Mouse (Mus musculus) forebrain, embryonic 10.5 days (tissue): ENCODE results near the gene Ovol1. TPM values are rescaled to one million over a fixed set of nuclear protein-coding genes. Genes with fewer than 3 reads are reported as not detected.
A peak's percentile ranks its signal among the peaks of the same experiment; 100 is the strongest.

Experiments
- DNase-seq: peaks from one replicate; pipeline ENCODE4 v3.0.0-alpha.2; 2017; ENCODE audit warnings: low spot score; ENCODE audit errors: extremely low spot score
- H3K27ac ChIP-seq: fragments of 300-500 bp; sonication (generic); 2 replicates; pipeline ENCODE4 v1.5.1; 2016; ENCODE audit warnings: mild to moderate bottlenecking
- H3K27me3 ChIP-seq: fragments of 300-500 bp; sonication (generic); 2 replicates; pipeline ENCODE4 v1.6.1; 2016; ENCODE audit warnings: mild to moderate bottlenecking; ENCODE audit not compliant: poor library complexity, severe bottlenecking
- H3K36me3 ChIP-seq: fragments of 300-500 bp; sonication (generic); replicated peaks from 2 replicates; pipeline ENCODE4 v1.6.1; 2016; ENCODE audit warnings: mild to moderate bottlenecking, moderate library complexity
- H3K4me1 ChIP-seq: fragments of 300-500 bp; sonication (generic); 2 replicates; pipeline ENCODE4 v1.6.1; 2016
- H3K4me3 ChIP-seq: fragments of 300-500 bp; sonication (generic); 2 replicates; pipeline ENCODE4 v1.5.1; 2016; ENCODE audit warnings: mild to moderate bottlenecking, moderate library complexity
- H3K9me3 ChIP-seq: fragments of 300-500 bp; sonication (generic); 2 replicates; pipeline ENCODE4 v1.6.1; 2016; ENCODE audit warnings: mild to moderate bottlenecking, moderate library complexity
- WGBS: fragments of 180-500 bp; shearing (Covaris S2); methylation state at CpG from one replicate; pipeline ENCODE4 v1.1.7; 2016; 5-methylcytosine and 5-hydroxymethylcytosine counted together
- polyA plus RNA-seq: library from polyadenylated mRNA; unstranded; fragments of >200 nt; fragmentation: Nextera tagmentation; extraction: Ambion mirVana; gene quantifications from 2 replicates; pipeline ENCODE4 v1.2.1, GENCODE M21; 2016

Gene Ovol1
- polyA plus RNA-seq, 1 experiment from 2014 or later: 0.37 TPM

DNA sequence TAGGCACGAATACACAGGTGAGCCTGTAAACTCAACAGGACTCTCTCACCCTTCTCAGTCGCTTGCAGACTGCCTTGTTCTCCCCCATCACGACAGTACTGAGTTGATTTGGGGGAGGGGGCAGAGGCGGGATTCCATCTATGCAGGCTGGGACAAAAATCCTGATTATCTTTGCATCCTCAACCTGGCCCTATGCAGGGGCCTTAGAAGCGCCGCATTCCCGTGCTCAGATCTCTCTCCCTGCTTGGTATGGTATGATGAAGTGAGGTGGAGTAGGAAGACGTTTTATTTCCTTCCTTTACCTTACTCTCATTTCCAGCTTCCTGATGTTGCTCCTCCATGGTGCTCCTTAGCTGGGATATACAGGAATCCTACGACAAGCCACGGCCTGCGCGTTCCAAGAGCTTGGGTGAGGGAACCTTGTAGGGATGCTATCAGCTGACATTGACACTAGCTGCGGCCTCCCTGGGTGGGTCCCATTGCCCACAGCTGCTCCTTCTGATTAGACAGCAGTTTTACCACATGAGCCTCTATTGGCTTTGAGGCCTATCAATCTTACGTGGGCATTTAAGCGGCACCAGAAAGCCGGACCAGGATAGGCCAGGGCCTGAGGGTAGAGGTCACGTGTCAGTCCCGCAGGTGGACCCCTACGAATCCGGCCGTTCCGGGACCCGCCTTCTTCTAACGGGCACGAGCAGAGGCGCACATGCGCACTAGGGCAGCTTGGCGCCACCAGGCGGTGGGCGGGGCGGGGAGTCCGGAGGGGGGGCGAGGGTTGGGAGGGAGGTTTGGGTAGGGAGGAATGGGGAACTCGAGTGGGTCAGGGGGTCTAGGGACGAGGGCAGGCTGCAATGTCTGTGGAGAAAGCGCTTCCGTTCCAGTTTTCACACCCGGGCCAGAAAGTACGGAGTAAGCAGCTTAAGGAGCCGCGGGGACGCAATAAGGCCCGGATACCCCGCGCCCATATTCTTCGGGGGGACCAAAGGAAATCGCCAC lies 50.1 kb downstream of the Ovol1 start, which contains the start of gene Snx32:
Snx32 (minus strand) TSS at position 508 of the 996 bp plus-strand sequence.
- WGBS: 2% methylated on average over 47 of the region's 47 CpGs
- H3K4me1 ChIP-seq: peaks cover 21% of the 10 kb centered on the region
- peak; percentile 93 for DNase-seq
- peak within 1 kb of the TSS; percentile 84 for H3K27ac ChIP-seq
- peak within 1 kb of the TSS; percentile 57 for H3K4me3 ChIP-seq
- peaks cover 8% of the 10 kb centered on the region; the same call in 1 of the 2 replicates for H3K27me3 ChIP-seq
- H3K9me3 ChIP-seq: peaks cover 14% of the 10 kb centered on the region
- H3K36me3 ChIP-seq: no peaks in the 10 kb centered on the region

DNA sequence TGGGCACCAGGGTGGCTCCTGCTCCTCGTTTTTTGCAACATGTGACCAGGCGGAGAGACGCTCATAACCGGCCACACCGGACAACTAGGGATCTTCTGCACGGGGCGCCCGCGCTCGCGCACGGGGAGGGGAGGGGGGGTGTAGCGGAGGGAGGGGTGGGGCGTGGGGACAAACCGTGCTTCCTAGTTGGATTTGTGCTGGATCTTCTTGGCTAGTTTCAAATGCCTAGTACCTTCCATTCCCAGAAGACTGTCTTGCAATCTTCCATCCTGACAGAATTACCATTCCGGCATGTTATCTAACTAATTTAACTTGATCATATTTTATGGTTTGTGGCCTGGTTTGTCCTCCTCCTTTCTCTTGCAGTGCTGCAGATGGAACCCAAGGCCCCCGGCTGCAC lies 56.8 kb downstream of the Ovol1 start, which contains the start of gene 1700020D05Rik:
1700020D05Rik (minus strand) TSS at position 101 of the 400 bp plus-strand sequence.
- H3K9me3 ChIP-seq: peaks cover 8% of the 10 kb centered on the region; the same call in 1 of the 2 replicates
- H3K36me3 ChIP-seq: peaks cover 4% of the 10 kb centered on the region; the same call in 1 of the 2 replicates
- H3K4me3 ChIP-seq: no peak within 1 kb of the TSS
- H3K27ac ChIP-seq: no peak within 1 kb of the TSS
- WGBS: 58% methylated on average over 17 of the region's 17 CpGs
- no peak for DNase-seq
- no peaks in the 10 kb centered on the region for H3K4me1 ChIP-seq
- no peaks in the 10 kb centered on the region for H3K27me3 ChIP-seq

DNA sequence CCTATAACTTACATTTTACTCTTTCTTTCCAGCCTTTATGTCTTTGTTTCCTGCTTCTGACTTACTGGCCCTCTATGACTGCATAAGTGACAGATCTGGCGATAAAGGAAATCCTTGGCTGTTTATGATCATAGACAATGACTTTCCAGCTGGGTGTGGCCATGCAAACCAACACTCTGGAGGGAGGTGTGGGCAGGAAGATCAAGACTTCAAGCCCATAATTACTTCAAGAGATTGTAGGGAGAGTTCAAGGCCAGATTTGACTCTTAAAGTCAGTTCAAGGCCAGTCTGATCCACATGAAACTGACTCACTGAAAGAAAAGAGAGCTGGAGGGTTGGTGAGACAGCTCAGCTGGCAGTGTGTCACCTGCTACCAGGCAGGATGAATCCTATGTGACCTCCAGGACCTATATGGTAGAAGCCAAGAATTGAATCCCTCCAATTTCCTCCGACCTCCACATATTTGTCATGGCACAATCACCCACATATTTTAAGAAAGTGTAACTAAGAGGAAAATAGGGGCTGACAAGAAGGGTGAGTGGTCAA lies 60.0 kb downstream of the Ovol1 start:
- Histone ChIP-seq H3K4me3 (no peak overlapping the region), H3K27me3 (no peaks in the 10 kb centered on the region), H3K4me1 (0 out of 2 replicates have a peak, but pooled peaks cover 3% of the 10 kb centered on the region), H3K9me3 (no peaks in the 10 kb centered on the region), H3K36me3 (peaks cover 36% of the 10 kb centered on the region), H3K27ac (no peak overlapping the region)
- DNase-seq: no peak
- 84% methylated on average over 2 of the region's 2 CpGs for WGBS

Other genes starting within 250 kb of the Ovol1 start
- not detected in 2 replicates for gene Catsper1, start 224.9 kb downstream of the Ovol1 start, polyA plus RNA-seq
- 0.56 TPM in 1 of 2 replicates, not detected in the other for gene Cst6, start 211.1 kb downstream of the Ovol1 start, polyA plus RNA-seq
- gene Eif1ad, start 193.9 kb downstream of the Ovol1 start, polyA plus RNA-seq: 90.6 and 95.3 TPM in 2 replicates
- 614 and 621 TPM in 2 replicates for gene Banf1, start 193.5 kb downstream of the Ovol1 start, polyA plus RNA-seq
- 96.6 and 97.6 TPM in 2 replicates for gene Sart1, start 171.9 kb downstream of the Ovol1 start, polyA plus RNA-seq
- not detected in 2 replicates for gene Tsga10ip, start 158.1 kb downstream of the Ovol1 start, polyA plus RNA-seq
- 198 and 208 TPM in 2 replicates for gene Drap1, start 135.7 kb downstream of the Ovol1 start, polyA plus RNA-seq
- gene AI837181, start 135.5 kb downstream of the Ovol1 start, polyA plus RNA-seq: 42.2 and 42.3 TPM in 2 replicates
- not detected in 2 replicates for gene Fosl1, start 113.1 kb downstream of the Ovol1 start, polyA plus RNA-seq
- 5.5 and 6.7 TPM in 2 replicates for gene Ccdc85b, start 102.8 kb downstream of the Ovol1 start, polyA plus RNA-seq
- 93.1 TPM in 2 replicates for gene Fibp, start 100.0 kb downstream of the Ovol1 start, polyA plus RNA-seq
- 1.1 and 1.4 TPM in 2 replicates for gene Ctsw, start 92.1 kb downstream of the Ovol1 start, polyA plus RNA-seq
- gene Efemp2, start 86.7 kb downstream of the Ovol1 start, polyA plus RNA-seq: 46.9 and 50.9 TPM in 2 replicates
- 40.9 and 42.9 TPM in 2 replicates for gene Mus81, start 72.2 kb downstream of the Ovol1 start, polyA plus RNA-seq
- 2,991 and 3,010 TPM in 2 replicates for gene Cfl1, start 70.2 kb downstream of the Ovol1 start, polyA plus RNA-seq
- gene 1700020D05Rik, start 56.9 kb downstream of the Ovol1 start, polyA plus RNA-seq: not detected in 2 replicates
- 7.0 and 7.9 TPM in 2 replicates for gene Snx32, start 50.1 kb downstream of the Ovol1 start, polyA plus RNA-seq
- 2.0 TPM in 2 replicates for gene Ap5b1, start 7.4 kb upstream of the Ovol1 start, polyA plus RNA-seq
- 187 and 200 TPM in 2 replicates for gene Rnaseh2c, start 41.2 kb upstream of the Ovol1 start, polyA plus RNA-seq
- 64.9 and 67.9 TPM in 2 replicates for gene Kat5, start 49.6 kb upstream of the Ovol1 start, polyA plus RNA-seq
- gene Rela, start 76.8 kb upstream of the Ovol1 start, polyA plus RNA-seq: 30.3 and 31.2 TPM in 2 replicates
- 20.9 and 21.1 TPM in 2 replicates for gene Sipa1, start 103.1 kb upstream of the Ovol1 start, polyA plus RNA-seq
- gene Map3k11, start 128.1 kb upstream of the Ovol1 start, polyA plus RNA-seq: 26.3 and 30.1 TPM in 2 replicates
- 26.8 and 27.1 TPM in 2 replicates for gene Pcnx3, start 128.3 kb upstream of the Ovol1 start, polyA plus RNA-seq
- gene Kcnk7, start 143.7 kb upstream of the Ovol1 start, polyA plus RNA-seq: 0.19 TPM in 1 of 2 replicates, not detected in the other
- gene Ehbp1l1, start 165.7 kb upstream of the Ovol1 start, polyA plus RNA-seq: 6.6 and 8.4 TPM in 2 replicates
- 120 and 127 TPM in 2 replicates for gene Fam89b, start 169.0 kb upstream of the Ovol1 start, polyA plus RNA-seq
- 2.6 and 4.9 TPM in 2 replicates for gene Ltbp3, start 180.3 kb upstream of the Ovol1 start, polyA plus RNA-seq
- 63.4 and 64.6 TPM in 2 replicates for gene Scyl1, start 210.8 kb upstream of the Ovol1 start, polyA plus RNA-seq